Mouse (Mus musculus): ENCODE data around the gene Rhbdd3.

- TF ChIP-seq CTCF (IDR thresholded peaks at IDR 0.05): no peak
- no peak for TF ChIP-seq POLR2A (IDR thresholded peaks at IDR 0.05; ENCODE audit: insufficient read depth, low read depth, low read length)
- TF ChIP-seq EP300 (IDR thresholded peaks at IDR 0.05; ENCODE audit: insufficient read depth, low read depth, low read length): no peak
Measured at GRCm38 (mm10) chr11:5096480-5097020, 2.2 kb upstream of the Rhbdd3 start.

Measured in heart, adult 2 months (tissue).